Mouse (Mus musculus) G1E (cell line): Measurements from ENCODE around the gene Hectd4.

ENCODE experiments used
- CTCF ChIP-seq: IDR thresholded peaks from 2 replicates; pipeline ENCODE4 v1.5.1; 2012; ENCODE audit warnings: low read depth, low read length, inconsistent platforms, mixed read lengths
- GATA1 ChIP-seq: IDR thresholded peaks from 2 replicates; pipeline ENCODE4 v1.6.1; 2012; ENCODE audit warnings: borderline replicate concordance, low read length, inconsistent platforms, mixed read lengths

DNA sequence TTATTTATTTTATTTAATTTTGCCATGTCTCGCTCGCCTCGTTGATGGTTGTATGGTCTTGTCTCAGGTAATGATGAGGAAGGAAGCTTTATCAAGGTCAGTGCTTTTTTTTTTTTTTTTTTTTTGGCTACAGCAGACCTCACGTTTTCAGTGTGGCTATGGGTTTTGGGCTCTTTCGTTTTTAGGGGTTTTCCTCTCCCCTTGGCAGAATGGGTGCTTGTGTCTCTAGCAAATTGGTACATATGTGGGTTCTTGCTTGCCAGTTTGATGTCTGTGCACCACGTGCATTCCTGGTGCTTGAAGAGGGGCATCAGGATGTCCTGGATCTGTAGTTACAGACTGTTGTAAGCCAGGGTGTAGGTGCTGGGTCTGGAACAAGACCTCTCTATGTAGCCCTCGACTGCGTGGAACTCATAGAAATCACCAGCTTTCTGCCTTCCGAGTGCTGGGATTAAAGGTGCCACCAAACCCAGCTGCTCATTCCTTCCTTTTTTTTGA lies 179.0 kb downstream of the Hectd4 start:
- TF ChIP-seq CTCF, result no peak
- TF ChIP-seq GATA1, result no peak
